Mouse (Mus musculus) hindbrain, embryonic 11.5 days (tissue): ENCODE measurements around the gene Mrpl18. TPM values are rescaled to one million over a fixed set of nuclear protein-coding genes. Genes with fewer than 3 reads are reported as not detected.
"Not testable (repeated sequence)": the region's sequence is repeated elsewhere in the genome, so short reads cannot be mapped to it uniquely, and the experiment has no call there.

ENCODE experiments used
- ATAC-seq: fragments of 200-750 bp; cut with Nextera tagmentation; 2 replicates; pipeline ENCODE4 v1.8.0; 2017; ENCODE audit warnings: mild to moderate bottlenecking, moderate TSS enrichment, moderate library complexity; ENCODE audit not compliant: low FRiP score
- DNase-seq: peaks from one replicate; pipeline ENCODE4 v3.0.0-alpha.2; 2015; ENCODE audit warnings: low spot score
- H3K27ac ChIP-seq: fragments of 300-500 bp; sonication (generic); 2 replicates; pipeline ENCODE4 v1.5.1; 2014; ENCODE audit warnings: mild to moderate bottlenecking, low read depth, low read length
- H3K27me3 ChIP-seq: fragments of 300-500 bp; sonication (generic); 2 replicates; pipeline ENCODE4 v1.6.1; 2014; ENCODE audit warnings: mild to moderate bottlenecking, low read length, moderate library complexity, mixed read lengths; ENCODE audit not compliant: control insufficient read depth, insufficient read depth
- H3K36me3 ChIP-seq: fragments of 300-500 bp; sonication (generic); 2 replicates; pipeline ENCODE4 v1.6.1; 2014; ENCODE audit warnings: mild to moderate bottlenecking, low read length, moderate library complexity, mixed read lengths; ENCODE audit not compliant: control insufficient read depth, insufficient read depth
- H3K4me1 ChIP-seq: fragments of 300-500 bp; sonication (generic); replicated peaks from 2 replicates; pipeline ENCODE4 v1.6.1; 2014; ENCODE audit warnings: low read length, mixed read lengths; ENCODE audit not compliant: control insufficient read depth, insufficient read depth
- H3K4me2 ChIP-seq: fragments of 300-500 bp; sonication (generic); replicated peaks from 2 replicates; pipeline ENCODE4 v1.6.1; 2014; ENCODE audit warnings: mild to moderate bottlenecking, low read depth, low read length
- H3K4me3 ChIP-seq: fragments of 300-500 bp; sonication (generic); 2 replicates; pipeline ENCODE4 v1.5.1; 2014; ENCODE audit warnings: low read depth, low read length
- H3K9ac ChIP-seq: fragments of 300-500 bp; sonication (generic); 2 replicates; pipeline ENCODE4 v1.6.1; 2014; ENCODE audit warnings: low read depth, low read length
- H3K9me3 ChIP-seq: fragments of 300-500 bp; sonication (generic); 2 replicates; pipeline ENCODE4 v1.6.1; 2016; ENCODE audit warnings: low read length; ENCODE audit not compliant: control insufficient read depth
- WGBS: fragments of 180-500 bp; shearing (Covaris S2); extraction: QIAGEN DNeasy Blood & Tissue Kit; methylation state at CpG from one replicate; pipeline ENCODE4 v1.1.7; 2014; 5-methylcytosine and 5-hydroxymethylcytosine counted together
- polyA plus RNA-seq: library from polyadenylated mRNA; unstranded; fragments of >200 nt; fragmentation: Nextera tagmentation; extraction: Ambion mirVana; gene quantifications from 2 replicates; pipeline ENCODE4 v1.2.1, GENCODE M21; 2014

Mrpl18 gene
- polyA plus RNA-seq: 162 and 171 TPM in 2 replicates

DNA sequence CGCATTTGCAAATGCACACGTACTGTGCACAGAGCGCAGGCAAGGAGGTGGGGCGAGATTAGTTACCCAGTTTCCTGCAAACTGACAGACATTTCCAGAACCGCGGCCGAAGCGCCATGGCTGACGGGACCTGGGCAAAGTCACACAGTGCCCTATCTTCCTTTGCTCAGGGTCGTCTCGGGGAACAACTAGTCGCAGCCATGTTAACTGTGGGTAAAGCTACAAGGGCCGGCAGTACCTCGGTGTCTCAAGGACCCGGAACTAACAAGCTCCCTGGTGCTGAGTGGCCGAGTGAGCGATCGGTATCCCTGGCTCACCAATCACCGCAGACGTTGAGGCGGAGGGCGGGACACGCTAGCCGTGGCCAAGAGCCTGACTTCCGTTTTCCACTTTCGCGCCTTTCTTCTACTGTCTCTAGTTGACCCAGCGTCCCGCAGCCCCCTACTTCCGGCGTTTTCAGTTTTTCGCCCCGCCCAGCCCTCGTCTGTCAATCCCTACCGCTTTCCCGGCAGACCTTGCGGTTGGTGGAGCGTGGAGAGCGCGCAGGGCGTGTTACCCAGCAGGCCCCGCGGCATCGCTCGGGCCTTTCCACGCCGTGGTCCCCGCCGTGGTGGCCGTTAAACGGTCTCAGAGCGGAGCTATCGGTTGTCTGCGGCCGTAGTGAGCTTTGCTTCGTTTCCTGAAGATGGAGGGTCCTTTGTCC lies at the start of gene Mrpl18:
Gene Mrpl18 (minus strand): TSS at position 465 of the 703 bp plus-strand sequence.
- peak within 1 kb of the TSS; percentile 78 for H3K27ac ChIP-seq
- H3K4me1 ChIP-seq: no peaks in the 10 kb centered on the region
- peak within 1 kb of the TSS; percentile 87 for H3K4me3 ChIP-seq
- DNase-seq (peak; percentile 99), ATAC-seq (peak; percentile 99)
- WGBS: under 1% methylated on average over 56 of the region's 56 CpGs
- peak within 1 kb of the TSS; percentile 83 for H3K4me2 ChIP-seq
- no peaks in the 10 kb centered on the region for H3K9me3 ChIP-seq
- H3K27me3 ChIP-seq: no peaks in the 10 kb centered on the region
- peak within 1 kb of the TSS; percentile 93 for H3K9ac ChIP-seq
- peaks cover 8% of the 10 kb centered on the region for H3K36me3 ChIP-seq

DNA sequence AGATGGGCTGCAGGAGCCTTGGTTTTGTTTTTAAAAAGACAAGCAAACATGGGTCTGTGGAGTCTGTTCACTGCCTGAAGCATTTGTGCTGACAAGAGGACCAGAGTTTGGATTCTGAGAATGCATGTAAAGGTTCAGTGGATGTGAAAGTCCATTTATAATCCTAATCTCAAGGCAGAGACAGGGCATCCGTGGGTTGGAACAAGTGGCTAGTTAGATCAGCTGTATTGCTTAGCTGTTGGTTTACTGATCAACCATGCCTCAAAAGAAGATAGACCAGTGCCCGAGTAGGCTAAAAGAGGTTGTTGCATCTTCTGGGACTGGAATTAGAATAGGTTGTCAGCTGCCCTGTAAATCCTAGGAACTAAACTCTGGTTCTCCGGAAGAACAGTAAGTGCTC lies 47.3 kb upstream of the Mrpl18 start:
- ATAC-seq (no peak), DNase-seq (no peak)
- H3K9ac ChIP-seq: no peak overlapping the region
- H3K27ac ChIP-seq: no peak overlapping the region
- WGBS: 77% methylated on average over 3 of the region's 3 CpGs
- no peaks in the 10 kb centered on the region for H3K27me3 ChIP-seq
- H3K9me3 ChIP-seq: no peaks in the 10 kb centered on the region
- no peaks in the 10 kb centered on the region for H3K36me3 ChIP-seq
- H3K4me2 ChIP-seq: no peak overlapping the region
- H3K4me1 ChIP-seq: 0 out of 2 replicates have a peak, but pooled peaks cover 3% of the 10 kb centered on the region
- H3K4me3 ChIP-seq: no peak overlapping the region

DNA sequence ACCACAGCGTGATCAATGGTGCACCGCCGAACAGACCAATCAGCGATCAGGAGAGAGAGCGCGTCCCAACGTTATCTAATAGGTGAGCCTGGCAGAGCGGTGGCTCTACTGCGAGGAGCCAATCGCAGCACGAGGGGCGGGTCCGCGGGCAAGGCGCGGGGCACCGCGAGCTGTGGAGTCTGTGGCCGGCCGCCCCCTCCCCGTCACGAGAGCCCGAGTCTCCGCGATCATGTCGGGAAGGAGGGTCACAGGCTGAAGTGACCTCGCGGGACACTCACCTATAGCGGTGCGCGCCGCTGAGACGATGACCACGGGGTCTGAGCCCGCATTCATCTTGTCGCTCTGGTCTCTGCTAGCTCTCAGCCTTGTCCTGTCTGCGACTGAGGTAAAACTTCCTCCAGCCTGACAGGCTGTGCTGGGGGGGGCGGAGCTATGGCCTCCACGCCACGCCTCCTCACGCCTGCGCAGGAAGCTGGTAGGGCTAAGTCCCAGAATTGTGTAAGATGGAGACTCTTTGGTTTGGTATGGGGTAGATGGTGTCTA lies 44.3 kb upstream of the Mrpl18 start, which contains the start of gene Acat2:
Gene Acat2 (minus strand): TSS at position 417 of the 543 bp plus-strand sequence.
- 0 out of 2 replicates have a peak, but pooled peaks cover 3% of the 10 kb centered on the region for H3K4me1 ChIP-seq
- ATAC-seq (peak; percentile 99), DNase-seq (peak; percentile 93)
- H3K36me3 ChIP-seq: 0 out of 2 replicates have a peak, but pooled peaks cover 2% of the 10 kb centered on the region
- peak within 1 kb of the TSS; percentile 64 for H3K9ac ChIP-seq
- under 1% methylated on average over 42 of the region's 42 CpGs for WGBS
- peak within 1 kb of the TSS; percentile 56 for H3K4me2 ChIP-seq
- H3K9me3 ChIP-seq: no peaks in the 10 kb centered on the region
- H3K27ac ChIP-seq: peak within 1 kb of the TSS; percentile 82
- peak within 1 kb of the TSS; percentile 62 for H3K4me3 ChIP-seq
- no peaks in the 10 kb centered on the region for H3K27me3 ChIP-seq

DNA sequence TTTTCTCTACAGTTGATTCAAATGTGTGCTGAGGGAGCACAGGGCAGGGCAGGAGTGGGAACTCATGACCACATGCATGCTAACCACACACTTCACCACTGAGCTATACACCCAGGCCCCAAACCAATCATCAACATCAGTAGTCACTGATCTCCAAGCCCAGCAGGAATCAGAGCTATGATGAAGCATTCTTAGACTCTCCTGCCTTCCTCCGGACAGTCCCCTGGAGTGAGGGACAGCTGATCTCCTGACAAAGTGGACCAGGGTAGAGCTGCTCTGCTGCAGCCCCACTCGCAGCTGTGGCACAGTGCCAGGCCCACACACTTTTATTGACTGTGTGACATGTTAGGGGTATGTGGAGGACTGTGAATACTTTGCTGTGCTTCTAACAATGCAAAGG lies 43.2 kb upstream of the Mrpl18 start:
- H3K36me3 ChIP-seq, DNase-seq, H3K27ac ChIP-seq, H3K4me1 ChIP-seq, H3K9me3 ChIP-seq, H3K4me2 ChIP-seq, ATAC-seq, H3K27me3 ChIP-seq, H3K9ac ChIP-seq: not testable (repeated sequence)
- H3K4me3 ChIP-seq: 0 out of 2 replicates have a peak overlapping the region, but pooled peaks have one; percentile 16
- 13% methylated on average over 1 of the region's 2 CpGs for WGBS

DNA sequence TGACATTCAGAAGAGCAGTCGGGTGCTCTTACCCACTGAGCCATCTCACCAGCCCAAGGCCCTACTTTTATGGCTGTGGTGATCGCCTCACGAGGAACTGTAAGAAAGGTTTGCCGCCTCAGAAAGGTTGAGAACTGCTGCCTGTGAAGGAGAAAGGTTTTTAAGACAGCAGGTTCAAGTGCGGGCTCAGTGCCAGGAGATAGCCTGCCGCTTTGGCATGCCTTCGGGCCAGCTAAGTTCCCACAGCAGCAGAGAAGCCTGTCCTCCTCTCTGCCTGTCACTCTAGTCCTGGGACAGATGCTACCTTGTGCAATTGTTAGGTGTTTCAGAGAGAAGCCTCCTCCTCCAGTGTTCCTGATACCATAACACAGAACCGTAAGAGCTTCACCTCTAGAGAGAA lies 40.5 kb upstream of the Mrpl18 start:
- WGBS: 96% methylated on average over 8 of the region's 8 CpGs
- Histone ChIP-seq H3K36me3 (0 out of 2 replicates have a peak, but pooled peaks cover 2% of the 10 kb centered on the region), H3K9me3 (no peaks in the 10 kb centered on the region), H3K4me1 (0 out of 2 replicates have a peak, but pooled peaks cover 3% of the 10 kb centered on the region), H3K27me3 (no peaks in the 10 kb centered on the region), H3K4me2 (no peak overlapping the region), H3K9ac (no peak overlapping the region), H3K27ac (no peak overlapping the region), H3K4me3 (no peak overlapping the region)
- DNase-seq: no peak
- no peak for ATAC-seq

DNA sequence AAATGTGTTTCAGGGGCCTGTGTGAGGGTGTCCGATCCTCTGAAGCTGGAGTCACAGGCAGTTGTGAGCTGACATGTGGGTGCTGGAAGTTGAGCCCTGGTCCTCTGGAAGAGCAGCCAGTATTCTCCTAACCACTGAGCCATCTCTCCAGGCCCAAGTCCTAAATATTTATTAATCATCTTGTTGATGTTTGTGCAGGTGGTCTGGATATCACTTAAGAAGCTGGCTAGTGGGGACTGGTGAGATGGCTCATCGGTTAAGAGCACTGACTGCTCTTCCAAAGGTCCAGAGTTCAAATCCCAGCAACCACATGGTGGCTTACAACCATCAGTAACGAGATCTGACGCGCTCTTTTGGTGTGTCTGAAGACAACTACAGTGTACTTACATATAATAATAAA lies 33.5 kb upstream of the Mrpl18 start:
- no peak for DNase-seq

DNA sequence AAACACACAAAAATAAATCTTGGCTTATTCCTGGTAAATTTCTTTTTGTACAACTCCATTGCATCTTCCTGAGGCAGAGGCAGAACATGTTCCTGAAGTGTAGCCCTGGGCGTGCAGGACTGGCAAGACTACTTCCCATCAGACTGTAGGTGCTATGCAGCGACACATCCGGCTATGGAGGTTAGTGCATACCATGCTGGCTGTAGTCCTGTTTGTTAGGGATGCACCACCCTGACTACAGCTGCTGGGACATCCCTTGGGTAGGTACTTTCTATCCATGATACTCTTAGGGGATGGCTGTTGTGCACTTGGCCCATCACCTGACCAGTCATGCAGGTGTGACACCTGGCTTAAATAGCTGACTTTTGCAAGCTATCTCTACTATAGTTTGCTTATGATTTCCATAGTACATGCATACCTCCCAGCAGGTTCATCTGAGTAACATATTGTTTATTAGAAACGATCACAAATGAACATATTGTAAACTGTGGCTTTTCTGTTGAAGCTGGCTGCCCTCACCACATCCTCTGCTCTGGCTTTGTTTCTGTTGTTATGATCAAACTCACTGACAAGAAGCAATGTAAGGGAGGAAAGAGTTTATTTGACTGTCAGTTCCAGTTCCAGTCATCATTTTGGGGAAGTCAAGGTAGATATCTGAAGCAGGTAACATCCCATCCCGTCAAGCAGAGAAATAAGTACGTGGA lies 26.5 kb upstream of the Mrpl18 start:
- ATAC-seq (no peak), DNase-seq (no peak)
- Histone ChIP-seq H3K36me3 (peaks cover 14% of the 10 kb centered on the region), H3K27me3 (no peaks in the 10 kb centered on the region), H3K4me1 (0 out of 2 replicates have a peak, but pooled peaks cover 2% of the 10 kb centered on the region), H3K9ac (no peak overlapping the region), H3K4me2 (no peak overlapping the region), H3K9me3 (no peaks in the 10 kb centered on the region), H3K27ac (no peak overlapping the region), H3K4me3 (no peak overlapping the region)
- 93% methylated on average over 6 of the region's 6 CpGs for WGBS

More for the DNA sequence above, 33.5 kb upstream of the Mrpl18 start:
- no peak for ATAC-seq
- H3K4me1 ChIP-seq: no peaks in the 10 kb centered on the region
- no peaks in the 10 kb centered on the region for H3K27me3 ChIP-seq
- peaks cover 19% of the 10 kb centered on the region for H3K36me3 ChIP-seq
- no peak overlapping the region for H3K4me3 ChIP-seq
- no peak overlapping the region for H3K4me2 ChIP-seq
- WGBS: 97% methylated on average over 5 of the region's 5 CpGs
- no peak overlapping the region for H3K27ac ChIP-seq
- no peaks in the 10 kb centered on the region for H3K9me3 ChIP-seq
- H3K9ac ChIP-seq: no peak overlapping the region

DNA sequence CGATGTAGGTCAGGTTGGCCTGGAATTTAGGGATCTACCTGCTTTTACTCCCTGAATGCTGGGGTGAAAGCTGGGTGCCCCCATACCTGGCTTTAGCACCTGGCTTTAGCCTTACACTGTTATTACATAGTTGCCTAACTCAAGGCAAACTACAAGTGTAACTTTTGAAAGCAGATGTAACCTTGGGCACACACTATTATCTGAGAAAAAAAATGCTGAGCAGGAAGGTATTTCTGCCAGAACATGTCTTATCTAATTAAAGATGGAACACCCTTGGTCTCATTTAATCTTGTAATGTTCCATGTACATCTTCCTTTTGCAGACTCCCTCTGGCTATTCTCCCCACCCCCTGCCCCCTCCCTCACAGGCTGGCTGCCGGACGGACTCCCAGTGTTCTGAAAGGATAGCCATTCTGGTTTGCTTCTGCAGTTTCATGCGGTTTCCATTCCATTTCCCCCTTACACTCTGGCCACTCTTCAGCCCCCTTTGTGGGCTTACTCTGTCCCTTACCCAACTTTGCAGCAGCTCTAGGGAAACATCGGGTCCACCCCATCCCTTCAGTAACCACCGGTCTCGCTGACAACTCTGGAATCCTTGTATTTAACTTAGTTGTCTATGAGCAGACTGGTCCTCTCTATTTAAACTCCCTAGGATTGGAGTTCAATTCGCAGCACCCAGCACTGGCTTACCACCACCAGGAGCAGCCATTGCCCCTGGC lies 25.6 kb upstream of the Mrpl18 start:
- Histone ChIP-seq H3K4me2 (no peak overlapping the region), H3K9me3 (no peaks in the 10 kb centered on the region), H3K4me1 (0 out of 2 replicates have a peak, but pooled peaks cover 2% of the 10 kb centered on the region), H3K27ac (no peak overlapping the region), H3K36me3 (peaks cover 13% of the 10 kb centered on the region), H3K9ac (no peak overlapping the region), H3K27me3 (no peaks in the 10 kb centered on the region), H3K4me3 (no peak overlapping the region)
- 77% methylated on average over 8 of the region's 8 CpGs for WGBS
- ATAC-seq: no peak
- no peak for DNase-seq
